Mouse (Mus musculus) hindbrain, embryonic 10.5 days (tissue): ENCODE data around the gene Tat. TPM values are rescaled to one million over a fixed set of nuclear protein-coding genes. Genes with fewer than 3 reads are reported as not detected.

Experiments
- DNase-seq: peaks from one replicate; pipeline ENCODE4 v3.0.0-alpha.2; 2017; ENCODE audit warnings: low spot score
- H3K27ac ChIP-seq: fragments of 300-500 bp; sonication (generic); 2 replicates; pipeline ENCODE4 v1.5.1; 2016; ENCODE audit warnings: mild to moderate bottlenecking, moderate library complexity
- H3K27me3 ChIP-seq: fragments of 300-500 bp; sonication (generic); 2 replicates; pipeline ENCODE4 v1.6.1; 2016; ENCODE audit warnings: mild to moderate bottlenecking; ENCODE audit not compliant: poor library complexity, insufficient read depth, severe bottlenecking
- H3K36me3 ChIP-seq: fragments of 300-500 bp; sonication (generic); 2 replicates; pipeline ENCODE4 v1.6.1; 2016; ENCODE audit warnings: mild to moderate bottlenecking, moderate library complexity
- H3K4me1 ChIP-seq: fragments of 300-500 bp; sonication (generic); replicated peaks from 2 replicates; pipeline ENCODE4 v1.6.1; 2016; ENCODE audit warnings: mild to moderate bottlenecking
- H3K4me3 ChIP-seq: fragments of 300-500 bp; sonication (generic); 2 replicates; pipeline ENCODE4 v1.5.1; 2016; ENCODE audit warnings: mild to moderate bottlenecking, moderate library complexity
- H3K9me3 ChIP-seq: fragments of 300-500 bp; sonication (generic); 2 replicates; pipeline ENCODE4 v1.6.1; 2016; ENCODE audit warnings: mild to moderate bottlenecking, moderate library complexity
- WGBS: fragments of 180-500 bp; shearing (Covaris S2); methylation state at CpG from one replicate; pipeline ENCODE4 v1.1.7; 2016; 5-methylcytosine and 5-hydroxymethylcytosine counted together
- polyA plus RNA-seq: library from polyadenylated mRNA; unstranded; fragments of >200 nt; fragmentation: Nextera tagmentation; extraction: Ambion mirVana; gene quantifications from 2 replicates; pipeline ENCODE4 v1.2.1, GENCODE M21; 2016

Tat gene
- polyA plus RNA-seq, 1 experiment from 2014 or later: not detected

GRCm38 (mm10) chr8:109961693-109962367 is 28.4 kb upstream of the Tat start, which contains the start of gene Marveld3:
Gene Marveld3 (minus strand): TSS chr8:109962203.
- H3K27me3 ChIP-seq: peaks cover 58% of the 10 kb centered on the region
- 2% methylated on average over 64 of the region's 64 CpGs for WGBS
- H3K4me3 ChIP-seq: peak within 1 kb of the TSS; percentile 60
- no peaks in the 10 kb centered on the region for H3K9me3 ChIP-seq
- DNase-seq: peak; percentile 64
- H3K36me3 ChIP-seq: no peaks in the 10 kb centered on the region
- H3K27ac ChIP-seq: peak within 1 kb of the TSS; percentile 71
- H3K4me1 ChIP-seq: peaks cover 33% of the 10 kb centered on the region

DNA sequence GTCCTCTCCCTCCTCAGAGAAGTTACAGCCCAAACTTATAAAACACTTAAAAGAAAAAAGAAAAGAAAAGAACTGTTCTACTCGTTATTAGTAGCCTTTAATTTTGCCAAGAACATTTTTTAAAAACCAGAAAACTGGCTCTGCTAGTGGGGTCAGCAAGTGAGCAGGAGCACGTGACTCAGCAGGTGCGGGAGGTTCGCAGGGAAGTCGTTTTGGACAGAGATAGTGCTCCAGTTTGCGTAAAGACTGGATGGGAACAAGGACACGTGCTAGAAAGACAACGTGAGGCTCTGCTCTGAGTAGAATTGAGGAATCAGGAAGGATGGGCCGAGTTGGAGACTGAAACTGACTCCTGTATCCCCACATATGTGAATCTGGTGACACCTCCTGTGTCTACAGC is 27.3 kb upstream of the Tat start:
- WGBS: 78% methylated on average over 9 of the region's 9 CpGs
- Histone ChIP-seq H3K9me3 (no peaks in the 10 kb centered on the region), H3K27ac (no peak overlapping the region), H3K4me3 (no peak overlapping the region), H3K36me3 (no peaks in the 10 kb centered on the region), H3K4me1 (peaks cover 23% of the 10 kb centered on the region), H3K27me3 (peaks cover 58% of the 10 kb centered on the region)
- no peak for DNase-seq

DNA sequence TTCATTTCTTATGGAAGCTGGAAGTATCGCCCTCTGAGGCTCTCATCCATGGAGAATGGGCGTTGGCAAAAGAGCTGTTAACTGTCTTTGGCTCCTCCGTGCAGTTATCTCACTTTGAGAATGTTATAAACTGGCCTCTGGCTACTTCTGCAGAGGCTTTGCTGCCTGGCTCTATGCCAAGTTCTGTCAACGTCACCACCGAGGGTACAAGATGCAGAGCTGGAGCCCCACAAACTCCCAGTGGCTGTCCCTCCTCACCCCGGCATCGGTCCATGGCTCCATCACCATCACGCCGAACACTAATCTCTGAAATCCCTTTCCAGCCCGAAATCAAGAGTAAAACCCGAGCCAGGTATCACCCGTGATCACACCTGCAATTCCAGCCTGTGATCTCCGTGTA is 26.8 kb upstream of the Tat start:
- Histone ChIP-seq H3K4me1 (peaks cover 18% of the 10 kb centered on the region), H3K27ac (no peak overlapping the region), H3K36me3 (no peaks in the 10 kb centered on the region), H3K27me3 (peaks cover 58% of the 10 kb centered on the region), H3K4me3 (no peak overlapping the region), H3K9me3 (no peaks in the 10 kb centered on the region)
- 83% methylated on average over 13 of the region's 13 CpGs for WGBS
- no peak for DNase-seq

DNA sequence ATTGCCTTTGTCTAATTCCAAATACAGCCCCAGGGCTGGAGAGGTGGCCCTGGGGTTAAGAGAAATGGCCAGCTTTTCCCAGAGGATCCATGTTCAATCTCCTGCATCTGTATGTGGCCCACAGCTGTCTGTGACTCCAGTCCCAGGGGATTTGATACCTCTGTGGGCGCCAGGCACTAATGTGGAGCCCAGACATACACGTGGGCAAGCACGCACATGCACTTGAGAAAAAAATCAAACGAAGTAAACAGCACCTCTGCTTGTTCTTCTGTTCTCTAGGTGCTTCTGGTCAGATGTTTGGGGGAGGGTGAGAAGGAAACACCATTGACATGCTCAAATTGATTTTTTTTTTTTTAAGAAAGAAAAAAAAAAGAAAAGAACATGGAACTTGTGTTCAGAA is 26.1 kb upstream of the Tat start:
- Histone ChIP-seq H3K4me3 (no peak overlapping the region), H3K36me3 (no peaks in the 10 kb centered on the region), H3K27ac (no peak overlapping the region), H3K9me3 (no peaks in the 10 kb centered on the region), H3K4me1 (peaks cover 18% of the 10 kb centered on the region), H3K27me3 (peaks cover 58% of the 10 kb centered on the region)
- WGBS: 77% methylated on average over 4 of the region's 4 CpGs
- no peak for DNase-seq

DNA sequence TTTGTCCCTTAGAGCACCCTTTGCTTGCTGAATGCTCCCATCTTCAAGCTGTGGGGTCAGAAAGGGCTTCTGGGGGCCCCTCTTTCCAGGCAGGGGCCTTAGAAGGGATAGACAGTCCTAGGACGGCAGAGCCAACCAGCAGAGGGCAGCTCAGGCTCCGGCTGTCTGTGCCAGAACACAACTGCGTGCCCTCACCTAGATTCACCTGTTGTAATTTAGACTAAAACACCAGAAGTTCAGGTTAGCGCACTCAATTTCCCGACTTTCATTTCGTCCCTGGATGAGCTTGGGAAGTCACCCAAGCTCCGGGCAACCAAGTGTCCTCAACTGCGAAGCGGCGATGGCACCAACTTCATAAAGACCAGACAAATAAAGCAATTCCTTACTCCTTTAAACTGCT is 21.4 kb upstream of the Tat start:
- Histone ChIP-seq H3K9me3 (no peaks in the 10 kb centered on the region), H3K27ac (no peak overlapping the region), H3K4me1 (no peaks in the 10 kb centered on the region), H3K27me3 (peaks cover 24% of the 10 kb centered on the region), H3K36me3 (no peaks in the 10 kb centered on the region), H3K4me3 (no peak overlapping the region)
- 55% methylated on average over 10 of the region's 10 CpGs for WGBS
- no peak for DNase-seq

- WGBS: 13% methylated on average over 9 of the region's 9 CpGs
- Histone ChIP-seq H3K36me3 (no peaks in the 10 kb centered on the region), H3K27ac (no peak overlapping the region), H3K4me3 (no peak overlapping the region), H3K4me1 (no peaks in the 10 kb centered on the region), H3K9me3 (peaks cover under 1% of the 10 kb centered on the region; the same call in 1 of the 2 replicates), H3K27me3 (peaks cover 21% of the 10 kb centered on the region)
- no peak for DNase-seq
Measured at GRCm38 (mm10) chr8:109970323-109970722, 19.9 kb upstream of the Tat start.

DNA sequence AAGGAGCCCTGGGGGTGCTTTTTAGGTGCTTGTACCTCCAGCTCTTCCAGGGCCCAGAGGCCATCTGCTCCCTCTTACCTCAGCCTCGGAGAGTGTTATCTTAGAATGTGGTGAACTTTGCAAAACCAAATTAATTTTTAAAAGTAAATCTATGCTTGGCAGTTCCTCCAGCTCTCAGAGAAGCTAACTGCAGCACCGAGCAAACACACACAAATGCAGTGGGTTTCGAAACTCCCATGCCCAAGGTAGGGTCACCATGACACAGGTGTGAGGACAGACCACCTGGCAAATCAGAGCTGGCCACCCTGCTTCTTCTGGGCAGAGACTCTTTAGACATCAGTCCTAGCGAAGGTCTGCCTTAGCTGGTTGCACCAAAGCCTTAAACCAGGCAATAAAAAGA is 17.3 kb upstream of the Tat start:
- Histone ChIP-seq H3K27me3 (peaks cover 21% of the 10 kb centered on the region), H3K27ac (no peak overlapping the region)

GRCm38 (mm10) chr8:109979339-109979738 is 10.9 kb upstream of the Tat start:
- Histone ChIP-seq H3K27me3 (no peaks in the 10 kb centered on the region), H3K9me3 (peaks cover 6% of the 10 kb centered on the region; the same call in 1 of the 2 replicates), H3K4me1 (0 out of 2 replicates have a peak, but pooled peaks cover 2% of the 10 kb centered on the region), H3K27ac (no peak overlapping the region), H3K36me3 (no peaks in the 10 kb centered on the region), H3K4me3 (no peak overlapping the region)
- WGBS: 74% methylated on average over 6 of the region's 6 CpGs
- no peak for DNase-seq

More for the DNA sequence above, 17.3 kb upstream of the Tat start:
- H3K4me1 ChIP-seq: no peaks in the 10 kb centered on the region
- no peak overlapping the region for H3K4me3 ChIP-seq
- peaks cover 6% of the 10 kb centered on the region; the same call in 1 of the 2 replicates for H3K9me3 ChIP-seq
- no peaks in the 10 kb centered on the region for H3K36me3 ChIP-seq
- 87% methylated on average over 4 of the region's 4 CpGs for WGBS
- DNase-seq: no peak

GRCm38 (mm10) chr8:109982386-109983105 is 7.7 kb upstream of the Tat start:
- DNase-seq: no peak
- WGBS: 75% methylated on average over 15 of the region's 15 CpGs
- no peak overlapping the region for H3K4me3 ChIP-seq
- H3K9me3 ChIP-seq: no peaks in the 10 kb centered on the region
- no peaks in the 10 kb centered on the region for H3K36me3 ChIP-seq
- no peaks in the 10 kb centered on the region for H3K27me3 ChIP-seq
- no peak overlapping the region for H3K27ac ChIP-seq
- H3K4me1 ChIP-seq: 0 out of 2 replicates have a peak, but pooled peaks cover 2% of the 10 kb centered on the region

GRCm38 (mm10) chr8:109983944-109984343 is 6.3 kb upstream of the Tat start:
- 0 out of 2 replicates have a peak, but pooled peaks cover 2% of the 10 kb centered on the region for H3K4me1 ChIP-seq
- H3K36me3 ChIP-seq: no peaks in the 10 kb centered on the region
- no peaks in the 10 kb centered on the region for H3K27me3 ChIP-seq
- no peak for DNase-seq
- no peaks in the 10 kb centered on the region for H3K9me3 ChIP-seq
- H3K4me3 ChIP-seq: no peak overlapping the region
- WGBS: 41% methylated on average over 5 of the region's 5 CpGs
- no peak overlapping the region for H3K27ac ChIP-seq

DNA sequence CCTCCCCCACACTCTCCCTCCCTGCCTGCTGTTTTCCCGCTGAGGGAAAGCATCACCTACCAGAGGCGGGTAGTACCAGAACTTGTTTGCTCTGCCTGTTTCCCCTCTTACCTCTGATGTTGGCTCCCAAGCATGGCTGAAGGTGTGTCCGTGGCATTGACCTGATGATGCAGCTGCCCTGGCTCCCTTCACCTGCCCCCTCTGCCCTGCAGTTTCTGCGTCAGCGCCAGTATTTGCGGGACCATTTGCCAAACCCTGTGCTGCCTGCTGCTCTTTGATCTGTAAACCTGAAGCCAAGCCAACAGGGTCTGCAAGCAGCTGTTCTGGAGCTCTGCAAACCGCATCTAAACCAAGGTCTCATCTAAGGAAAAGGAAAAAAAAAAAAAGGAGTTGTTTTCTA is 3.9 kb upstream of the Tat start:
- DNase-seq: no peak
- Histone ChIP-seq H3K27ac (no peak overlapping the region), H3K4me1 (0 out of 2 replicates have a peak, but pooled peaks cover 2% of the 10 kb centered on the region), H3K27me3 (no peaks in the 10 kb centered on the region), H3K4me3 (no peak overlapping the region), H3K36me3 (no peaks in the 10 kb centered on the region), H3K9me3 (no peaks in the 10 kb centered on the region)
- WGBS: 69% methylated on average over 7 of the region's 7 CpGs

- Histone ChIP-seq H3K9me3 (no peaks in the 10 kb centered on the region), H3K27me3 (no peaks in the 10 kb centered on the region), H3K4me1 (no peaks in the 10 kb centered on the region), H3K4me3 (no peak overlapping the region), H3K36me3 (no peaks in the 10 kb centered on the region), H3K27ac (no peak overlapping the region)
- no peak for DNase-seq
- WGBS: 84% methylated on average over 7 of the region's 7 CpGs
Measured at GRCm38 (mm10) chr8:109987776-109988175, 2.5 kb upstream of the Tat start.

- H3K27me3 ChIP-seq: no peaks in the 10 kb centered on the region
- H3K27ac ChIP-seq: no peak overlapping the region
- H3K4me3 ChIP-seq: no peak overlapping the region
- no peaks in the 10 kb centered on the region for H3K4me1 ChIP-seq
- H3K9me3 ChIP-seq: no peaks in the 10 kb centered on the region
- 85% methylated on average over 8 of the region's 8 CpGs for WGBS
- no peaks in the 10 kb centered on the region for H3K36me3 ChIP-seq
- DNase-seq: no peak
Measured at GRCm38 (mm10) chr8:109989151-109989550, 1.1 kb upstream of the Tat start.
